In genomic region chr14:98749086-98750027, GRCm38 (mm10) we compare ENCODE assay signal across 16 mouse cellular contexts.
"Had no signal": no experiment of that assay in that cellular context is flagged by ENCODE, and none has a peak within 500 bp of the region (broad histone marks: within the 10 kb centered on the region; RNA-seq: fewer than 3 reads in every experiment).

No protein-coding gene starts in this region.

- H3K27me3 ChIP-seq: megakaryocyte, embryonic 14.5 days; midbrain, embryonic 12.5 days; neural tube, embryonic 13.5 days had no signal

- H3K4me2 ChIP-seq: midbrain, embryonic 12.5 days; neural tube, embryonic 13.5 days had no signal

- H3K4me3 ChIP-seq: left cerebral cortex, adult 2 months; limb, embryonic 10.5 days; megakaryocyte, embryonic 14.5 days; midbrain, embryonic 12.5 days; neural tube, embryonic 13.5 days had no signal

- H3K36me3 ChIP-seq: limb, embryonic 10.5 days; midbrain, embryonic 12.5 days; neural tube, embryonic 13.5 days had no signal

- DNase-seq: kidney, adult 8-10 months; kidney, postnatal 25 days; lung, adult 2 months; lung, postnatal 36 days; retina, postnatal 1 day; right cerebral cortex, postnatal 14 days; thymus, adult 2 months; thymus, postnatal 25 days had no signal

- H3K27ac ChIP-seq: left cerebral cortex, adult 2 months; limb, embryonic 10.5 days; midbrain, embryonic 12.5 days; neural tube, embryonic 13.5 days had no signal

- H3K9me3 ChIP-seq: limb, embryonic 10.5 days; midbrain, embryonic 12.5 days; neural tube, embryonic 13.5 days had no signal

- H3K9ac ChIP-seq: midbrain, embryonic 12.5 days; neural tube, embryonic 13.5 days had no signal

- H3K4me1 ChIP-seq: megakaryocyte, embryonic 14.5 days; midbrain, embryonic 12.5 days; neural tube, embryonic 13.5 days had no signal

- ATAC-seq: intestine, postnatal 0 days; lung, postnatal 0 days; midbrain, embryonic 16.5 days had no signal
